Mouse (Mus musculus) layer of hippocampus, adult 18-20 months (tissue): ENCODE results near the gene Gp5. TPM values are rescaled to one million over a fixed set of nuclear protein-coding genes. Genes with fewer than 3 reads are reported as not detected.
A peak's percentile ranks its signal among the peaks of the same experiment; 100 is the strongest.
"Not testable (repeated sequence)": the region's sequence is repeated elsewhere in the genome, so short reads cannot be mapped to it uniquely, and the experiment has no call there.

Source experiments
- DNase-seq, 2 experiments: peaks; one replicate each; pipeline ENCODE4 v3.0.0; 2022; ENCODE audit warnings: low spot score in 2 of 2
- long read RNA-seq: library from polyadenylated mRNA; stranded (forward); transcript quantifications from one replicate; pipeline ENCODE4 v2.0.0, GENCODE M21; 2021
- total RNA-seq, 2 experiments: library from RNA; stranded (reverse); gene quantifications; 2 replicates each; pipeline ENCODE4 v1.2.3; 2021

Gene Gp5
- total RNA-seq, result 1 to 10 TPM; 1.3 to 1.7 TPM
- long read RNA-seq, result 0 reads

GRCm38 (mm10) chr16:30310647-30311046 is at the start of gene Gp5:
Gene Gp5 (minus strand): TSS chr16:30310779.
- no peak for DNase-seq

GRCm38 (mm10) chr16:30353489-30353888 is 42.9 kb upstream of the Gp5 start:
- DNase-seq, result not testable (repeated sequence)

- DNase-seq, result no peak
These were observed 3.7 kb upstream of the Gp5 start for GRCm38 (mm10) chr16:30314236-30314635.

GRCm38 (mm10) chr16:30310171-30310515 is 436 bp downstream of the Gp5 start:
- DNase-seq, result no peak

- DNase-seq, result peak in 1 of 2 experiments; percentile 22
These were observed 996 bp downstream of the Gp5 start for GRCm38 (mm10) chr16:30309395-30310170.

- peak; percentile 43 to 60 for DNase-seq
These were observed 1.8 kb downstream of the Gp5 start for GRCm38 (mm10) chr16:30308616-30309394.

- peak in 1 of 2 experiments; percentile 9 for DNase-seq
These were observed 2.5 kb downstream of the Gp5 start for GRCm38 (mm10) chr16:30307961-30308615.

GRCm38 (mm10) chr16:30307306-30307705 is 3.3 kb downstream of the Gp5 start:
- DNase-seq, result no peak

GRCm38 (mm10) chr16:30306102-30306501 is 4.5 kb downstream of the Gp5 start:
- DNase-seq, result no peak

- DNase-seq, result no peak
These were observed 6.3 kb downstream of the Gp5 start for GRCm38 (mm10) chr16:30304236-30304635.

GRCm38 (mm10) chr16:30303411-30303810 is 7.2 kb downstream of the Gp5 start:
- DNase-seq, result no peak

GRCm38 (mm10) chr16:30302686-30303085 is 7.9 kb downstream of the Gp5 start:
- DNase-seq, result no peak

GRCm38 (mm10) chr16:30299711-30300277 is 10.8 kb downstream of the Gp5 start:
- DNase-seq, result no peak

- no peak for DNase-seq
These were observed 13.1 kb downstream of the Gp5 start for GRCm38 (mm10) chr16:30297450-30297849.

GRCm38 (mm10) chr16:30296601-30297275 is 13.8 kb downstream of the Gp5 start:
- no peak for DNase-seq

GRCm38 (mm10) chr16:30295106-30295505 is 15.5 kb downstream of the Gp5 start:
- no peak for DNase-seq

GRCm38 (mm10) chr16:30290436-30290835 is 20.1 kb downstream of the Gp5 start:
- no peak for DNase-seq

- DNase-seq, result no peak
These were observed 24.9 kb downstream of the Gp5 start for GRCm38 (mm10) chr16:30285701-30286100.

GRCm38 (mm10) chr16:30283743-30284337 is 26.7 kb downstream of the Gp5 start:
- DNase-seq, result no peak

- no peak for DNase-seq
These were observed 27.6 kb downstream of the Gp5 start, which contains the start of gene Lrrc15 for GRCm38 (mm10) chr16:30282844-30283495. Gene Lrrc15 (minus strand): TSS chr16:30283256.
